Mouse (Mus musculus): ENCODE data around the gene Kcnc1. TPM values are rescaled to one million over a fixed set of nuclear protein-coding genes. Genes with fewer than 3 reads are reported as not detected.

The Kcnc1 gene
- total RNA-seq, 2 experiments from 2014 or later: 120 TPM

DNA sequence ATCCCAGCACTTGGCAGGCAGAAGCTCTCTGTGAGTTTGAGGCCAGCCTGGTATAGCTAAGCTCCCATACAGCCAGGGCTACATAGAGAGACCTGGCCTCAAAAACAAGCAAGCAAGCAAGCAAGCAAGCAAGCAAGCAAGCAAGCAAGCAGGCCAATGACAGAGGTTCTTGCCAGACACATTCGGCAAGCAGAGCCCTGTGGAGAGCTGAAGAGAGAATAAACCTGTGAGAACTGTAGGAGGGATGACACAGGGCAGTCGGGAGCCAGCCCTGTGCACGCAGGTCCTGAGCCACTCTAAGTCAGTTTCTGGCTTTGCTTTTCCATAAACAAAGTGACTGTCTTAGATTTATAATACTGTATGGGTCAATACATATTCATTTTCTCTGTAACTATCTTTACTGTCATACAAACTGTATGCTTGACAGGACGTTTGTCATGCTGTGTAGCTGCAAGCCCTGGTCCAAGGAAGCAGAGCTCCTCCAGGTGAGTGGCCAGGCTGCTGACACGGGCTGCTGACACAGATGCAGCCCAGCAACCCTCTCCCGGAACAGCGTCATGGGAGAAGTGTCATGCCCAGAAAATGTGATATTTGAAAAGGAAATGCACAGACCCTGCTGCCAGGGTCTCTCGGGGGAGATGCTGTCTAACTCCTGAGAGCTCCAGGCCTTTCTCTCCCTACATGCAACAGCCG lies 51.3 kb downstream of the Kcnc1 start:
- no peak for TF ChIP-seq CTCF (conservative IDR thresholded peaks at IDR 0.05)
- no peak for DNase-seq (ENCODE audit: low spot score in 2 of 2)
- Histone ChIP-seq H3K27ac (peak overlapping the region; percentile 54), H3K4me3 (no peak overlapping the region)

DNA sequence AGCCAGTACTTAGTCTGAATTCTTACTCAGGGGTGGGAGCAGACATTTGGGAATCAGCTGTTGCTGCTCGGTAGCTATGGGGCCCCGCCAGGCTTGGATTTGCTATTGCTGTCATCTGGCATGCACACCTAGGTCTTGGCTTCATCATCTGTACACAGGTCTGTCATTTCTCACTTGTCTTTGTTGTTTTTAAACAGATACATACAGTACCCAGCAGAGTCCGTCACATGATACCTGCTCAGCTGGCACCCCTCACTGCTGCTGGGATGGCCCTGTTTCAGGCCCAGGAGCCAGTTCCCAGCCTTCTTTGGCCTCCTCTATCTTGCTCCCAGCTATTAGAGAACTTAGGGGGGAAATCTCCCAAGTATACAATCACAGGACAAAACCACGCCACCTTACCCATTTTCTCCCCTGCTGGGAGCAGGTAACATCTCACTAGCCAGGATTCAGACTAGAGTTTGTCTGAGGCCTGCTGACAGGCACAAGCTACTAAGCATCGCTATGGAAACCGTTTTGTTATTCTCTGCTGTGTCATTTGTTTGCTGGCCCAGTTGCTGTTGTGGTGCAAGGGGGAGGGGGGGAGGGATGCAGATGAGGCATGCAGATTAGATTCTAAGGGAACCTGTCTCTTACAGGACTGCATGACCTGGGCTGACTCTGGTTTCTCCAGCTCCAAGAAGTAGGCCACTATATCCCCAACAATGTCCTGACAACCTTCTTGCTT lies 52.8 kb downstream of the Kcnc1 start:
- H3K27ac ChIP-seq: peak overlapping the region; percentile 87
- no peak overlapping the region for H3K4me3 ChIP-seq
- TF ChIP-seq CTCF (conservative IDR thresholded peaks at IDR 0.05): no peak
- DNase-seq (ENCODE audit: low spot score in 2 of 2): no peak

DNA sequence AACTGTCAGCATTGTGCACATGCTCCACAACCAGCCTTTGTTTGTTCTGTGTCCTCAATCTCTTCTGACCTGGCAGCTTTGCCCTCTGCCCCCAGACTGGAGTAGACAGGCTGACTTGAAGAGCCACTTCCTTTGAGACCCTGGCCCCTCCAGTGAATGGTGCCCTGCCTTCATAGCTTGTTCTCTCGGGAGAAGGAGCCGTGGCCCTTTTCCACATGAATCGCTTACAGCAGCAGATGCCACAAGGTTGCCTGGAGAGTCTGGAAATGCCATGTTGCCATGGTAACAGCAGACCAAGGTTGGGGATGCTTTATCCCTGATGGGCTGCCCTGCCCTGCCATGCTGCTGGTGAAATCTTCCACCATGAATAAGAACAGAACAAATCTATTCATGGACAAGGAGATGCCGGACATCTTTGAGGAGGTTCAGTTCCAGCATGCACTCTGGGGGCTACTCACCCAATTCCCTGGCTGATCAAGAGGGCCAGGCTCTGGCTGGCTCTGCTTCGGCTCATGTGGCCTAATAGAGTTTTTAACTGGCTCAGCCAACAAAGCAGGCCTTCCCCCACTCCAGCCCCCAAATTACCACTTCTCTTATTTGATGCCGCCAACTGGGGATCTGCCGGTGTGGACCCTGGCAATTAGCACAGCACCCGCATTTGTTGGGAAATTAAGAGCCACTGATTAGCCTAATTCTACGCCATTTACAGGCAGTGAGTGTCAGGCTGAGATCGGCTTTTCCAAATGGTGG lies 57.8 kb downstream of the Kcnc1 start:
- H3K4me3 ChIP-seq: no peak overlapping the region
- peak in 1 of 2 experiments; percentile 40 for DNase-seq (ENCODE audit: low spot score in 2 of 2)
- no peak for TF ChIP-seq CTCF (conservative IDR thresholded peaks at IDR 0.05)
- peak overlapping the region; percentile 57 for H3K27ac ChIP-seq

DNA sequence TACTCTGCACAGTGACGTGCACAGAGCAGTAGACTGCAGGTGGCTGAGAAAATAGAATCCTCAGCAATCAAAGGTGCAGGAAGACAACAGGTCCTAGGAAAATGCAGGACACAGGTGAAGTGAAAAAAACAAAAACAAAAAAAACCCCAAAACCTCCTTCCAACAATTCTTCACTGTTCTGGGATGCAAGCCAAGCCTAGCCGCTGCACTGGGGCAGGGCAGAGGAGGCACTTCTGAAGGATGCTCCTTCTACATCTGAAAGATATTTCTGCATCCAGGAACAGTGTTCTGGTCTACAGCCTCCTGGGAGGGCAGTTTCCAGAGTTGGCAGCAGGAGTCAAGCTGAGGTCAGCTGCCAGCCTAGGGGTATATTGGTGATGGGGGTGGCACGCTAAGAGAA lies 61.6 kb downstream of the Kcnc1 start:
- no peak for TF ChIP-seq CTCF (conservative IDR thresholded peaks at IDR 0.05)
- DNase-seq (ENCODE audit: low spot score in 2 of 2): no peak
- no peak overlapping the region for H3K27ac ChIP-seq
- no peak overlapping the region for H3K4me3 ChIP-seq

DNA sequence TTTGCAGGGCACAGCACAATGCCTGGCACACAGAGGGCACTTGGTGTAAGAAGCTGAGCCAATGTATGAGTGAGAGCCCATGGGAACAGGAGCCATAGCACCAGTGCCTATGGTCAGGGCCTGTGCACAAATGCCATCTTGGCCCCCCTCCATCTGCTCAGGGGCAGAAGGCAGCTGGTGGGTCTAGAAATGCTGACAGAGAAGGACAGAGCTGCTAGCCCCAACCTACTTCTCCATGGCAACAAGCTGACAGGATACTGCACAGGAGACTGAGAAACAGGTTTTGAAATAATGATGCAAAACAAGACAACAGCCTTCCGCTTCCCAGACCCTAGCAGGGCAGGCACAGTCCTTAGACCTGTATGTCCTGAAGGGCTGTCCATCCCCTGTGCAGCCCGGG lies 62.9 kb downstream of the Kcnc1 start:
- no peak overlapping the region for H3K4me3 ChIP-seq
- DNase-seq (ENCODE audit: low spot score in 2 of 2): no peak
- peak overlapping the region; percentile 49; the same call in 1 of the 2 replicates for H3K27ac ChIP-seq
- TF ChIP-seq CTCF (conservative IDR thresholded peaks at IDR 0.05): no peak

DNA sequence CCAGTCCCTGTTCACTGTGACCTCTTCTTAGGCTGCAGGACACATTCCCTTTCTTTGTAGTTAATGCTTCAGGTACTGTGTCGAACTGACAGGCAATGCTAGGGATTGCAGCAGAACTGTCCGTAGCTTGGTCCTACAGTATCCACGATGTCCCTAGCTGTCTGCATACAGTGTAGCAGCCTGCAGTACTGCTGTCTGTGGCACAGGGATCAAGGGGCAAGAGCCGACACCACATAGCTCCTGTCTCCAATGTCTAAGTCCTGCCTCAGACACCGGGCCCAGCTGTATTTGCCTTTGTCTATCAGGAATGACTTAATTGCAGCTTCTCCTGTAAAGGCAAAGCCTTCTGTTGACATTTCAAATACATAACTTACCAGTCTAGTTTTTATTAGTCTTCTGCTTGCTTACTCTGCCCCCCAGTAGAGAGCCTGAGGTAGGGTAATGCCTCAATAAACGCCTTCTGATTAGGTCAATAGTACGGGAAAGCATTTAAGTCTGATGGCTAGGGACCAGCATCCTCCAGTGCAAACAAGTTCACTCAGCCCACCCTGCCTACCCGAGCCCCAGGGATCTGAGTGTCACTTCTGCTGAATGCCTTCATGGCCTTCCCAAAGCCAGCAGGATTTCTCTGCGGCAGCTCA lies 63.4 kb downstream of the Kcnc1 start:
- DNase-seq (ENCODE audit: low spot score in 2 of 2): no peak
- Histone ChIP-seq H3K4me3 (no peak overlapping the region), H3K27ac (peak overlapping the region; percentile 49; the same call in 1 of the 2 replicates)
- TF ChIP-seq CTCF (conservative IDR thresholded peaks at IDR 0.05): no peak

DNA sequence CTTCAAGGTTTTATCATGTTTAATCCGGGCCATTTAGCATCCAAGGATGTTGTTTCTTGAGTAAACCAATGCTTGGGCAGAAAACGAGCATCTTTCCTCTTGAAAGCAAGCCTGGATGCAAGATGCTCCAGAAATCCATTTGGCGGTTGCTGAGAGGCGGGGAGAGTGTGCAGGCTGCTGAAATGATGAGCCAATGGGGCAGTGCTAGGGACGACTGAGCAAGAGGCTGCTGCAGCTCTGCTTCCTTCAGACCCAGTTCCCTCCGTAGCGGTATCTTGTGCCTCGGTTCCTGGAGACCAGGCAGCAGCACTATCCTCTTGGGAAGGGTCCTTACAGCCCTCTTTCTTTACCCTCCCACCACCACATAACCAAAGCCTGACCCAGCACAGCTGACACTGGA lies 66.0 kb downstream of the Kcnc1 start:
- no peak overlapping the region for H3K4me3 ChIP-seq
- no peak for DNase-seq (ENCODE audit: low spot score in 2 of 2)
- H3K27ac ChIP-seq: no peak overlapping the region
- no peak for TF ChIP-seq CTCF (conservative IDR thresholded peaks at IDR 0.05)

DNA sequence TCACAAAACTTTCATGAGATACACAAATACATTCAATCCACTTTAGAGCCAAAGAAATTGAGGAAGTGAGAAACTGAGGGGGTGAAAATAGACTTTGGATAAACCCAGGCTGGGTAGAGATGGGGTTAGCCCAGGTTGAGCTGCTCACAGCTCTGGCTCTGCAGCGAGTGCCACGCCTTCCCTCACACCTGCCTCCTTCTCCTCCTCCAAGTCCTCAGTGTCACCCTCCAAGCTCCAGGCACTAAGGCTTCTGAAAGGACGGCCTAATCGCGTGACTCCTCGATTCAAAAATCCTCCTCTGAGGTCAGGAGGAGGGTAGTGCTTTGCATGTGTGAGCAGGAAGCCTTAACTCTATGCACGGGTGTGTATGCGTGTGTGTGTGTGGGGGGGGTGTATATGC lies 66.8 kb downstream of the Kcnc1 start:
- H3K4me3 ChIP-seq: no peak overlapping the region
- TF ChIP-seq CTCF (conservative IDR thresholded peaks at IDR 0.05): no peak
- no peak overlapping the region for H3K27ac ChIP-seq

DNA sequence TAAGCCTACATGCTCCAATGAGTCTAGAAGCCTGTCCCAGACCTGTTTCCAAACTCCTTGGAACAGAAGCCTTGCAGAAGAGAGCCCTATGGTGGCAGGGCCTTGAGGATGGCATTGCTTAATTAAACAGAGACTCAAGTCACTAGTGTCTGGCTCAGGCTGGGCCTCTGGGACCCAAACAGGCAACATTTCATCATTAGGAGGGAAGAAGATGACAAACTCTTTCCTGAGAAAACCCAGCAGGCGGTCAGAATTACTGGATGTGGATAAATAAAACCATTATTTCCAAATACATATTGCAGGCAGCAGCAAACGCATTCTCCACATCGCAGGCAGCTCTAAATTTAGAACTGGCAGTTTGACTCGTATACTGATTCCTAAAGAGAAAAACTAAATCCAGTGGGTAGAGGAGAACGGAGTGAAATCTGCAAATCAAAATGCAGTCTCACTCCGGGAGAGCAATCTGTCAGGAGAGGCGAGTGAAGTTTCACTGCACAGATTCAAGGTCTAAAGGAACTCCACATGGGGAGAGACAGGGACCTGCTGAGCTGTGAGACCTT lies 70.2 kb downstream of the Kcnc1 start:
- H3K4me3 ChIP-seq: no peak overlapping the region
- TF ChIP-seq CTCF (conservative IDR thresholded peaks at IDR 0.05): no peak
- peak overlapping the region; percentile 61 for H3K27ac ChIP-seq
- peak in 1 of 2 experiments; percentile 33 for DNase-seq (ENCODE audit: low spot score in 2 of 2)

More for the DNA sequence above, 66.8 kb downstream of the Kcnc1 start:
- no peak for DNase-seq (ENCODE audit: low spot score in 2 of 2)

DNA sequence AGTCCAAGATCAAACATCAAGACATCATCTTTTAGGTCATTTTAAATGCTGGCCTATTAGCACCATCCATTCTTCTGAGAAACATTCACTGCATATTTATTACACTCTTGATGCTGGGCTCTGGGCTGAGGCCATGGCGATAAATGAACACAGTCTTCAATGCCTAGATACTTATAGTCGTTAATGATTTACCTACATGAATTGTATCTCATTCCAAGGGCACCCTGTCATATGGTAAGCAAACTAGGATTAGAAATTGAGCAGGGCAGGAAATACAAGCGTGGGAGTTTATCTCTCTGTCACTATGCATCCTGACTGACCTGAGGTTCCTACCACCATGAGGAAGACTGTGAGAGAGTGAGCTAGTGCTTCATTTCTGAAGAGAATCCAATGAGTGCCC lies 73.2 kb downstream of the Kcnc1 start:
- DNase-seq (ENCODE audit: low spot score in 2 of 2): no peak
- no peak for TF ChIP-seq CTCF (conservative IDR thresholded peaks at IDR 0.05)
- no peak overlapping the region for H3K4me3 ChIP-seq
- no peak overlapping the region for H3K27ac ChIP-seq

DNA sequence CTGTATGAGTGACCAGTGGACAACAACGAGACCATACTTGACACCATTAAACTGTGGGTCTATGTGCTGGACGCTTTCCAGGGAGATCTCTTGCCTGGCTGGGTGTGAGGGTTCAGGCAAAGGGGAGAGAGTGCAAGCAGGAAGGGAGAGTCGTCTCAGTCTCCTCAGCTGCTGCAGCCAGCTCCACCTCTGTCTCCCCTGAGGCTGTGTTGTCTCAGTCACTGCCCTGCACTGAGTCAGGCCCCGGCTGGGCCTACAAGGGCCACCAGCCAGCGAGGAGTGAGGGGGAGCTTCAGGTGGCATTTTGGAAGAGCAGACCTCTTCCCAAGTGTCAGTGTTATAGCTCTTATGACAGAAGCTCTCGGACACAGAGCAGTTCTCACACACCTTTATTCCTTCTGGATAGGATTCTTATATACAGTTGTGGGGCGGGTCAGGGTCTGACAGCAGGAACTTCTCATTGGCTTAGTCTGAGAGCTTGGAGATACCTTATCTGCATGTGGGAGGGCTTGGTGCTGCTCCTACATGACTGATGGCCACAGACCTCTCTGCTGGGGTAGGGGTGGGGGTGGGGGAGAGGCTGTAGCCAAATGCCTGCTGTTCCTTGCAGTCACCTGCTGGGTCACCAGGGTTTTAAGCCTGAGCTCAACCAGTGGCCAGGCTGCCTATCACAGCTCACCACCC lies 74.9 kb downstream of the Kcnc1 start:
- DNase-seq (ENCODE audit: low spot score in 2 of 2): no peak
- TF ChIP-seq CTCF (conservative IDR thresholded peaks at IDR 0.05): no peak
- no peak overlapping the region for H3K27ac ChIP-seq
- H3K4me3 ChIP-seq: no peak overlapping the region

DNA sequence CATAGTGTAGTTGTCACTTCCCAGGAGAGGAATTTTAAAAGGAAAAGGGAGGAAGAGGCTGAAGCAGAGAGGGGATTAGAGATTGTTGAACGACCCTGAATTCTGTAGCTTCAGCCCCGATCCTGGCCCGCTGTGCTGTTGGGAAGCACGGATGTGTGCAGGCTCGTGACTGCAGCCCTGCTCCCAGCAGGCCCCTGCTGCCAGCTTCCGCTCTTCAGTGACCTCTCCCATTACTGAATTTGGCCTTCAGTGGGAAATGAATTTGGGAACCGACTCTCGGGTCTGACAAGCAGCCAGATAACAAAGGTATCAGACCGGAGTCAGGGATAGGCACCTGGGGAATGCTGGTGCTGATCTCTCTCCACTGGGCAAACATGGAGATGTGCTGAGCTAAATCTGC lies 76.8 kb downstream of the Kcnc1 start:
- Histone ChIP-seq H3K4me3 (no peak overlapping the region), H3K27ac (no peak overlapping the region)
- TF ChIP-seq CTCF (conservative IDR thresholded peaks at IDR 0.05): no peak
- DNase-seq (ENCODE audit: low spot score in 2 of 2): no peak
